Mouse (Mus musculus): ENCODE results near the gene Bcl11b.

- TF ChIP-seq GATA1 (IDR thresholded peaks at IDR 0.05; ENCODE audit: low read length): no peak
- TF ChIP-seq TAL1 (IDR thresholded peaks at IDR 0.05; ENCODE audit: low read length): no peak
Observed at GRCm38 (mm10) chr12:107950667-107951179, 52.7 kb downstream of the Bcl11b start.
